Mouse (Mus musculus) stomach, embryonic 14.5 days (tissue): ENCODE results near the gene Snrpd2. TPM values are rescaled to one million over a fixed set of nuclear protein-coding genes. Genes with fewer than 3 reads are reported as not detected.

Experiments
- ATAC-seq: fragments of 200-750 bp; cut with Nextera tagmentation; 2 replicates; pipeline ENCODE4 v1.8.0; 2017; ENCODE audit warnings: low read depth, moderate TSS enrichment; ENCODE audit not compliant: insufficient number of reproducible peaks, insufficient read depth, low FRiP score
- H3K27ac ChIP-seq: fragments of 300-500 bp; sonication (generic); 2 replicates; pipeline ENCODE4 v1.5.1; 2014; ENCODE audit warnings: mild to moderate bottlenecking, low read length, moderate library complexity, mixed read lengths
- H3K27me3 ChIP-seq: fragments of 300-500 bp; sonication (generic); 2 replicates; pipeline ENCODE4 v1.6.1; 2014; ENCODE audit warnings: low read length, control low read depth, mixed read lengths; ENCODE audit not compliant: control insufficient read depth, insufficient read depth
- H3K36me3 ChIP-seq: fragments of 300-500 bp; sonication (generic); 2 replicates; pipeline ENCODE4 v1.6.1; 2014; ENCODE audit warnings: mild to moderate bottlenecking, control low read depth, low read length, moderate library complexity, mixed read lengths; ENCODE audit not compliant: control insufficient read depth, insufficient read depth
- H3K4me1 ChIP-seq: fragments of 300-500 bp; sonication (generic); 2 replicates; pipeline ENCODE4 v1.6.1; 2014; ENCODE audit warnings: low read length, control low read depth, mixed read lengths; ENCODE audit not compliant: control insufficient read depth, insufficient read depth
- H3K4me2 ChIP-seq: fragments of 300-500 bp; sonication (generic); replicated peaks from 2 replicates; pipeline ENCODE4 v1.6.1; 2014; ENCODE audit warnings: low read depth, low read length, control low read depth
- H3K4me3 ChIP-seq: fragments of 300-500 bp; sonication (generic); 2 replicates; pipeline ENCODE4 v1.5.1; 2014; ENCODE audit warnings: low read depth, low read length, control low read depth
- H3K9ac ChIP-seq: fragments of 300-500 bp; sonication (generic); replicated peaks from 2 replicates; pipeline ENCODE4 v1.6.1; 2014; ENCODE audit warnings: low read depth, mild to moderate bottlenecking, control low read depth, low read length, moderate library complexity, mixed read lengths
- H3K9me3 ChIP-seq: fragments of 300-500 bp; sonication (generic); 2 replicates; pipeline ENCODE4 v1.6.1; 2016; ENCODE audit warnings: low read depth, low read length, control low read depth; ENCODE audit not compliant: control insufficient read depth
- WGBS: fragments of 180-500 bp; shearing (Covaris S2); extraction: QIAGEN DNeasy Blood & Tissue Kit; methylation state at CpG from one replicate; pipeline ENCODE4 v1.1.7; 2014; 5-methylcytosine and 5-hydroxymethylcytosine counted together
- microRNA counts: library from miRNA; unstranded; fragments of <30 nt; microRNA quantifications from one replicate; lab custom pipeline; 2016
- microRNA-seq: library from miRNA; unstranded; fragments of <30 nt; microRNA quantifications from one replicate; pipeline ENCODE4, GENCODE M21; 2016
- polyA plus RNA-seq: library from polyadenylated mRNA; unstranded; fragments of >200 nt; fragmentation: Nextera tagmentation; extraction: Ambion mirVana; gene quantifications from 2 replicates; pipeline ENCODE4 v1.2.1, GENCODE M21; 2014

Gene Snrpd2
- polyA plus RNA-seq, 1 experiment from 2014 or later = 161 TPM

DNA sequence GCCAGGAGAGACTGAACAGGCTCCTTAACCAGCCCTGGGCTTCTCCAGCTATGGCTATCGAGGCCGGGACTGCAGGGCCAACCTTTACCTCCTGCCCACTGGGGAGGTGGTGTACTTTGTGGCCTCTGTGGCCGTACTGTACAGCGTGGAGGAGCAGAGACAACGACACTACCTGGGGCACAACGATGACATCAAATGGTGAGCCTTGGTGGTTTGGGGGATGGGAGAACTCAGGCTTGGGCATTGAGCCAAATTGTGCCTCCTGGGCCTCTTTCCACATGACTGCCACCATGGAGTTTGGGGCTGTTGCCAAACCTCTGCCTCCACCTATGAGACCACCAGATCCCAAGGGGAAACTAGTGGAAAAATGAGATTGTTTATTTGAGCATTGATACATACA is 35.2 kb downstream of the Snrpd2 start:
- H3K36me3 ChIP-seq = peaks cover 5% of the 10 kb centered on the region; the same call in 1 of the 2 replicates
- WGBS = 79% methylated on average over 6 of the region's 6 CpGs
- H3K4me2 ChIP-seq = no peak overlapping the region
- peaks cover 6% of the 10 kb centered on the region for H3K27me3 ChIP-seq
- H3K27ac ChIP-seq = no peak overlapping the region
- no peak overlapping the region for H3K9ac ChIP-seq
- no peak for ATAC-seq
- H3K4me1 ChIP-seq = peaks cover 11% of the 10 kb centered on the region; the same call in 1 of the 2 replicates
- H3K4me3 ChIP-seq = no peak overlapping the region
- H3K9me3 ChIP-seq = no peaks in the 10 kb centered on the region

DNA sequence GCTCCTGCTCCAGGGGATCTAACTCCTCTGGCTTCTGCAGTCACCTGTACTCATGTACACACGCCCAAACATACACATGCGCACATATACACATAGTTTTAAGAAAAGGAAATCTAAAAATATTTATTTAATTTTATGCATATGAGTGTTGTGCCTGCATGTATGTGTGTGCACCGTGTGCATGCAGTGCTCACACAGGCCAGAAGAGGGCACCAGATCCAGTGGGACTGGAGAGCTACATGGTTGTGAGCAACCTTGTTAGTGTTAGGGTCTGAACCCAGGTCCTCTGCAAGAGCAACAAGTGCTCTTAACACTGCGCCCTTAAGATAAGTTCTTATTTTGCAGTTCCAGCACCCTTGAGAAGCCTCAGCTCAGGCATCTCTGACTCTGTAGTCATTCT is 45.2 kb downstream of the Snrpd2 start:
- Histone ChIP-seq H3K4me2 (no peak overlapping the region), H3K27me3 (no peaks in the 10 kb centered on the region), H3K9me3 (no peaks in the 10 kb centered on the region), H3K27ac (no peak overlapping the region), H3K4me3 (no peak overlapping the region), H3K4me1 (no peaks in the 10 kb centered on the region), H3K36me3 (peaks cover 8% of the 10 kb centered on the region; the same call in 1 of the 2 replicates), H3K9ac (no peak overlapping the region)
- WGBS = 95% methylated on average over 4 of the region's 4 CpGs
- ATAC-seq = no peak

DNA sequence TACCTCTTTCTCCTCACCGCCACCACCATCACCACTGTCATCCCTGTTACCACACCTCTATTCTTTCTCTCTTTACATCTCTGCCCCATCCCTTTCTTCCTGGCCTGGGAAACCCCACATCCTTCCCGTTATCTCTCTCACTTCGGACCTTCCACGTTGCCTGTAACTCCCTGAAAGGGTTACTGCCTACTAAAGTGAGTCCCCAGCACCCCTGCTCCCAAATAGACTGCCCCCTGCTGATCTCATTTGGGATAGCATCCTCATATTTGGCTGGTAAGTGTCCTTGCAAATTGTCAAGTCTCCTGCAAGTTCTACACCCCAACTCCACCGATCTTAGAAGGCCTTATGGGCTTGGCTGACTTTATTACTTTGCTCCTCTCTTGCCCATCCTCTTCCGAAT is 47.2 kb downstream of the Snrpd2 start:
- Histone ChIP-seq H3K36me3 (peaks cover 13% of the 10 kb centered on the region; the same call in 1 of the 2 replicates), H3K4me3 (no peak overlapping the region), H3K4me1 (no peaks in the 10 kb centered on the region), H3K27me3 (no peaks in the 10 kb centered on the region), H3K9me3 (no peaks in the 10 kb centered on the region), H3K27ac (no peak overlapping the region), H3K4me2 (no peak overlapping the region), H3K9ac (no peak overlapping the region)
- no peak for ATAC-seq
- WGBS = 56% methylated on average over 6 of the region's 6 CpGs

DNA sequence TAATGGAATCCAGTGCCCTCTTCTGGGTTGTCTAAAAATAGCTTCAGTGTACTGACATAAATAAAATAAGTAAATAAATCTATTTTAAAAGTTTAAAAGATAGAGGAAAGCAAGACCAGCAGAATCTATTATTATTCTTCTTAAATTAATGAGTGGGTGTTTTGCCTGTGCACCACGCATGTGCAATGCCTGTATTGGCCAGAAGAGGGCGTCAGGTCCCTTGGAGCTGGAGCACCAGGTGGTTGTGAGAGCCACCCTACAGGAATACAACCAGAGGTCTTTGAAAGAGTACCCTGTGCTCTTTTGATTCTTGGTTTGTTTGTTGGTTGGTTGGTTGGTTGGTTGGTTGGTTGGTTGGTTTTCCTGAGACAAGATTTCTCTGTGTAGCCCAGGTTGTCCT is 48.5 kb downstream of the Snrpd2 start:
- H3K36me3 ChIP-seq = peaks cover 10% of the 10 kb centered on the region; the same call in 1 of the 2 replicates

DNA sequence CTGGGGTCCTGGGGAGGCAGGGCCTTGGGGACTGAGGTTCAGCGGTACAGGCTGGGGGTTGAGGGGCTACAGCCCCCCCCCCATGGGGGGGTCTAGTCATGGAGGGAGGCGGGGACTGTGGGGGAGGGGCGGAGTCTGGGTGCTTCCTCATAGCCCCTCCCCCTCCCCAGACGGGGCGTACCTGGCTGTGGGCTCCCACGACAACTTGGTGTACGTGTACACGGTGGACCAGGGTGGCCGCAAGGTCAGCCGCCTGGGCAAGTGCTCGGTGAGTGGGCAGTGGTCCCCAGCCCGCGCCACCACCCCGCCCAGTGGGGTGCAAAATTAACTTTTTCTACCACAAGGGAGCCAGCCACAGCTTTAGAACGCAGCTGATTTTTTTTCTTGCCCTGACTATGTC is 52.1 kb downstream of the Snrpd2 start:
- peaks cover 6% of the 10 kb centered on the region; the same call in 1 of the 2 replicates for H3K36me3 ChIP-seq
- no peaks in the 10 kb centered on the region for H3K27me3 ChIP-seq
- H3K4me1 ChIP-seq = no peaks in the 10 kb centered on the region
- no peak overlapping the region for H3K4me2 ChIP-seq
- no peak overlapping the region for H3K27ac ChIP-seq
- H3K9ac ChIP-seq = no peak overlapping the region
- peak; percentile 61; the same call in 1 of the 2 replicates for ATAC-seq
- H3K4me3 ChIP-seq = no peak overlapping the region
- WGBS = 65% methylated on average over 15 of the region's 15 CpGs
- no peaks in the 10 kb centered on the region for H3K9me3 ChIP-seq

More for the DNA sequence above, 48.5 kb downstream of the Snrpd2 start:
- Histone ChIP-seq H3K9me3 (no peaks in the 10 kb centered on the region), H3K9ac (no peak overlapping the region), H3K27ac (no peak overlapping the region), H3K27me3 (no peaks in the 10 kb centered on the region), H3K4me3 (no peak overlapping the region), H3K4me1 (no peaks in the 10 kb centered on the region), H3K4me2 (no peak overlapping the region)
- ATAC-seq = no peak
- 31% methylated on average over 2 of the region's 2 CpGs for WGBS

DNA sequence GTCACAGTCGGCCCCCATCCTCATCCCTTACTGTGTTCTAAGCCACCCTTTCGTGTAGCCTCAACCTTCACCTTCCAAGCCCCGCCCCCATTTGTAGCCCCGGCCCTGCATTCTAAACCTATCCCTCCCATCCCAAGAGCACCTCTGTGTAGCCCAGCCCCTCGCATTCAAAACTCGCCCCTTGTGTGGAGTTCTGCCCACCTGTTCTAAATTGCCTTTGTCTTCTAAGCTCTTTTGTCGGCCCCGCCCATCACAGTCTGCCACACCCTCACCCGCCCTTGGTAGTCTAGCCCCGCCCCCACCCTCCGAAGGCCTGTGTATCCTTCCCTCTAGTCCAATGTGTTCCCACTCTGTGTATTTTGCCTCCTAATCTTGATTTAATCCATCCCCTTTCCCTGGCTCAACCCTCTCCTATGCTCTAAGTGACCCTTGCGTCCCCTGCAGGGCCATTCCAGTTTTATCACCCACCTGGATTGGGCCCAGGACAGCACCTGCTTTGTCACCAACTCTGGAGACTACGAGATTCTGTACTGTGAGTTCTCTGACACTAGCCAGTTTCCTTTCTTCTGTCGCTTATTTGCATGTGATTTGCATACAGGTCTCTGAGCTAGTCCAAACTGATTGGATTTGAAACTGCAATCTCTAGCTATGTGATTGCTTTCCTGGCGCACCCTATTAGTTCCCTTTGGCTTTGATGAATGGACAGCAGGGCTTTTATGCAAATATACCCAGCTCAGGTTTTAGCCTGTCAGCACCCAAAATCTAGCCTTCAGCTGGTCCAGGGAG is 52.7 kb downstream of the Snrpd2 start:
- no peaks in the 10 kb centered on the region for H3K27me3 ChIP-seq
- H3K9me3 ChIP-seq = no peaks in the 10 kb centered on the region
- no peak overlapping the region for H3K27ac ChIP-seq
- peaks cover 6% of the 10 kb centered on the region; the same call in 1 of the 2 replicates for H3K36me3 ChIP-seq
- no peaks in the 10 kb centered on the region for H3K4me1 ChIP-seq
- H3K9ac ChIP-seq = no peak overlapping the region
- no peak overlapping the region for H3K4me3 ChIP-seq
- 53% methylated on average over 15 of the region's 15 CpGs for WGBS
- peak; percentile 28; the same call in 1 of the 2 replicates for ATAC-seq
- H3K4me2 ChIP-seq = no peak overlapping the region

MicroRNA genes within 50 kb of the gene (microRNA counts, 519-probe panel; counts per million panel counts)
- microRNA mmu-miR-330 (lab: Ali Mortazavi, UCI) = not detected

Small RNA genes lying within 50 kb of the gene (microRNA-seq; reads per million reads assigned to microRNA genes)
- gene Mir330 = 259 reads per million, percentile 59 among the genes with 10 or more reads in this experiment

Other genes starting within 250 kb of the Snrpd2 start
- gene Ccdc61, start 239.3 kb upstream of the Snrpd2 start, polyA plus RNA-seq = 18.5 and 21.7 TPM in 2 replicates
- gene Nova2, start 223.8 kb upstream of the Snrpd2 start, polyA plus RNA-seq = 0.81 and 1.2 TPM in 2 replicates
- gene Nanos2, start 162.3 kb upstream of the Snrpd2 start, polyA plus RNA-seq = not detected in 2 replicates
- 3.0 and 3.5 TPM in 2 replicates for gene Mypop, start 158.5 kb upstream of the Snrpd2 start, polyA plus RNA-seq
- gene Irf2bp1, start 145.7 kb upstream of the Snrpd2 start, polyA plus RNA-seq = 22.7 and 25.5 TPM in 2 replicates
- gene Foxa3, start 126.2 kb upstream of the Snrpd2 start, polyA plus RNA-seq = 14.8 and 15.3 TPM in 2 replicates
- gene Sympk, start 125.3 kb upstream of the Snrpd2 start, polyA plus RNA-seq = 21.7 and 23.7 TPM in 2 replicates
- not detected in 2 replicates for gene Rsph6a, start 95.0 kb upstream of the Snrpd2 start, polyA plus RNA-seq
- gene Dmwd, start 73.5 kb upstream of the Snrpd2 start, polyA plus RNA-seq = 14.3 and 16.8 TPM in 2 replicates
- 70.9 and 72.0 TPM in 2 replicates for gene Dmpk, start 65.9 kb upstream of the Snrpd2 start, polyA plus RNA-seq
- gene Six5, start 55.1 kb upstream of the Snrpd2 start, polyA plus RNA-seq = 17.4 and 18.6 TPM in 2 replicates
- 4.6 and 5.7 TPM in 2 replicates for gene Gm4969, start 31.4 kb upstream of the Snrpd2 start, polyA plus RNA-seq
- 9.1 and 9.5 TPM in 2 replicates for gene Fbxo46, start 29.9 kb upstream of the Snrpd2 start, polyA plus RNA-seq
- gene Qpctl, start 431 bp upstream of the Snrpd2 start, polyA plus RNA-seq = 10.9 and 11.3 TPM in 2 replicates
- 1.1 and 1.9 TPM in 2 replicates for gene Gipr, start 16.4 kb downstream of the Snrpd2 start, polyA plus RNA-seq
- 4.1 and 4.8 TPM in 2 replicates for gene Eml2, start 26.7 kb downstream of the Snrpd2 start, polyA plus RNA-seq
- 1.4 and 2.0 TPM in 2 replicates for gene Gpr4, start 62.8 kb downstream of the Snrpd2 start, polyA plus RNA-seq
- 37.1 and 42.9 TPM in 2 replicates for gene Opa3, start 78.6 kb downstream of the Snrpd2 start, polyA plus RNA-seq
- gene Vasp, start 122.1 kb downstream of the Snrpd2 start, polyA plus RNA-seq = 48.1 and 64.9 TPM in 2 replicates
- 0.15 TPM in 1 of 2 replicates, not detected in the other for gene Ppm1n, start 130.3 kb downstream of the Snrpd2 start, polyA plus RNA-seq
- 11.7 and 13.9 TPM in 2 replicates for gene Rtn2, start 132.9 kb downstream of the Snrpd2 start, polyA plus RNA-seq
- 0.07 TPM in 1 of 2 replicates, not detected in the other for gene Fosb, start 160.3 kb downstream of the Snrpd2 start, polyA plus RNA-seq
- 86.0 and 92.8 TPM in 2 replicates for gene Ercc1, start 195.1 kb downstream of the Snrpd2 start, polyA plus RNA-seq
- 20.5 and 23.9 TPM in 2 replicates for gene Cd3eap, start 209.8 kb downstream of the Snrpd2 start, polyA plus RNA-seq
- gene Ppp1r13l, start 210.0 kb downstream of the Snrpd2 start, polyA plus RNA-seq = 9.6 and 10.0 TPM in 2 replicates
- 8.8 and 10.3 TPM in 2 replicates for gene Ercc2, start 232.3 kb downstream of the Snrpd2 start, polyA plus RNA-seq